Mouse (Mus musculus): ENCODE measurements around the gene Itih5. TPM values are rescaled to one million over a fixed set of nuclear protein-coding genes. Genes with fewer than 3 reads are reported as not detected.

Gene Itih5
- polyA plus RNA-seq, 1 experiment: not detected

DNA sequence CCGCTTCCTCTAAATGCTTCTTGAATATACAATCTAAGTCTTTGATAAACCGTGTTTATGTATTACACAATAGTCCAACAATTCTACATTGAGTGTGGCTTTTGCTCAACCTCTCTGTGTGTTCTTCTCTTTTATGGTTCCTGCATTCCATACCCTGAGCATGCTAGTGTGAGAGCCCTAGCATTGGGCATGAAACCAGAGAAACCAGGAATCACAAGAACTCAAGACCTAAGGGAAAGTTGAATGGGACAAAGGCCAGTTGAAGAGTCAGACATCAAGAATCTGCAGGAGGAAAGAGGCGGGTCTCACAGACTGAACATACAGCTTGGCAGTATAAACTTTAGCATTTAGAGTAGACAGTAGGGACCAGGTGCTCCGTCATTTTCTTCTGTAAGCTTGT is 68.5 kb downstream of the Itih5 start:
- H3K79me2 ChIP-seq (ENCODE audit: control insufficient read depth, insufficient read depth): no peaks in the 10 kb centered on the region
- H3K36me3 ChIP-seq (ENCODE audit: control insufficient read depth, insufficient read depth): no peaks in the 10 kb centered on the region
- no peak overlapping the region for H3K4me3 ChIP-seq (ENCODE audit: insufficient read depth, poor library complexity, severe bottlenecking)
- no peaks in the 10 kb centered on the region for H3K79me3 ChIP-seq (ENCODE audit: low read depth)
- no peak for TF ChIP-seq FOSL1 (IDR thresholded peaks at IDR 0.05; ENCODE audit: insufficient read depth, low read length, poor library complexity, severe bottlenecking)
- no peak for TF ChIP-seq MYOG (IDR thresholded peaks at IDR 0.05; ENCODE audit: control insufficient read depth, extremely low read depth, insufficient read length)
- no peak for TF ChIP-seq USF1 (IDR thresholded peaks at IDR 0.05; ENCODE audit: low read depth)
- no peak for TF ChIP-seq CEBPB (IDR thresholded peaks at IDR 0.05; ENCODE audit: low read depth)
- no peak for TF ChIP-seq CTCF (IDR thresholded peaks at IDR 0.05; ENCODE audit: control insufficient read depth, insufficient read depth, insufficient read length)
- no peak for TF ChIP-seq MYOD1 (IDR thresholded peaks at IDR 0.05; ENCODE audit: control insufficient read depth, insufficient read length, low read depth)
- TF ChIP-seq MAX (IDR thresholded peaks at IDR 0.05): no peak
- H3ac ChIP-seq (ENCODE audit: control insufficient read depth, insufficient read length, low read depth): no peak overlapping the region
- peaks cover 5% of the 10 kb centered on the region for H3K27me3 ChIP-seq (ENCODE audit: control insufficient read depth, insufficient read depth, insufficient read length)

- Histone ChIP-seq H3K36me3 (ENCODE audit: control insufficient read depth, insufficient read depth) (no peaks in the 10 kb centered on the region), H3K79me2 (ENCODE audit: control insufficient read depth, insufficient read depth) (no peaks in the 10 kb centered on the region), H3ac (ENCODE audit: control insufficient read depth, insufficient read length, low read depth) (no peak overlapping the region), H3K79me3 (ENCODE audit: low read depth) (no peaks in the 10 kb centered on the region), H3K4me3 (ENCODE audit: insufficient read depth, poor library complexity, severe bottlenecking) (no peak overlapping the region), H3K27me3 (ENCODE audit: control insufficient read depth, insufficient read depth, insufficient read length) (no peaks in the 10 kb centered on the region)
- TF ChIP-seq MYOD1 (IDR thresholded peaks at IDR 0.05; ENCODE audit: control insufficient read depth, insufficient read length, low read depth): no peak
- TF ChIP-seq MYOG (IDR thresholded peaks at IDR 0.05; ENCODE audit: control insufficient read depth, extremely low read depth, insufficient read length): no peak
- no peak for TF ChIP-seq FOSL1 (IDR thresholded peaks at IDR 0.05; ENCODE audit: insufficient read depth, low read length, poor library complexity, severe bottlenecking)
- no peak for TF ChIP-seq USF1 (IDR thresholded peaks at IDR 0.05; ENCODE audit: low read depth)
- TF ChIP-seq CTCF (IDR thresholded peaks at IDR 0.05; ENCODE audit: control insufficient read depth, insufficient read depth, insufficient read length): no peak
- no peak for TF ChIP-seq MAX (IDR thresholded peaks at IDR 0.05)
- TF ChIP-seq CEBPB (IDR thresholded peaks at IDR 0.05; ENCODE audit: low read depth): no peak
Observed at GRCm38 (mm10) chr2:10226907-10227306, 73.5 kb downstream of the Itih5 start.

DNA sequence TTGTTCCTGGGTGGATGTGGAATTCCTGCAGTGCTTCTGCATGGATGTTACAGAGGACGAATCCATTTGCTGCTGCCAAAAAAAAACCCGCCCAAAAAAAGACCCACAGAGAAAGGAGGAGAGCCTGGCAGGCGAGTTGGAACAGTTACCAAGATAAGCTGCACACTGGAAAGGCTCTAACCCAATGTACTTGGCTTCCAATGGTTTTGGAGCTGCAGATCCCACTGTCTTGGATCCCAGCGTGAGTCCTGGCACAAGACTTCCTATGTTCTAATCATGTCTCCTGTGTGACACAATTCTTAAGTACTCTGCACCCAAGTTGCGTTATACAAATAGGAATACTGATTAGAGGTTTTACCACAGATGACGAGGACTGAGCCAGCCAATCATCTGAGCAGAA is 78.6 kb downstream of the Itih5 start:
- H3K79me3 ChIP-seq (ENCODE audit: low read depth): no peaks in the 10 kb centered on the region
- H3K79me2 ChIP-seq (ENCODE audit: control insufficient read depth, insufficient read depth): no peaks in the 10 kb centered on the region
- H3K36me3 ChIP-seq (ENCODE audit: control insufficient read depth, insufficient read depth): no peaks in the 10 kb centered on the region
- TF ChIP-seq MAX (IDR thresholded peaks at IDR 0.05) (no peak), MYOD1 (IDR thresholded peaks at IDR 0.05; ENCODE audit: control insufficient read depth, insufficient read length, low read depth) (no peak), FOSL1 (IDR thresholded peaks at IDR 0.05; ENCODE audit: insufficient read depth, low read length, poor library complexity, severe bottlenecking) (no peak), CTCF (IDR thresholded peaks at IDR 0.05; ENCODE audit: control insufficient read depth, insufficient read depth, insufficient read length) (no peak), MYOG (IDR thresholded peaks at IDR 0.05; ENCODE audit: control insufficient read depth, extremely low read depth, insufficient read length) (no peak), USF1 (IDR thresholded peaks at IDR 0.05; ENCODE audit: low read depth) (no peak)
- no peak overlapping the region for H3ac ChIP-seq (ENCODE audit: control insufficient read depth, insufficient read length, low read depth)
- no peaks in the 10 kb centered on the region for H3K27me3 ChIP-seq (ENCODE audit: control insufficient read depth, insufficient read depth, insufficient read length)
- no peak overlapping the region for H3K4me3 ChIP-seq (ENCODE audit: insufficient read depth, poor library complexity, severe bottlenecking)

DNA sequence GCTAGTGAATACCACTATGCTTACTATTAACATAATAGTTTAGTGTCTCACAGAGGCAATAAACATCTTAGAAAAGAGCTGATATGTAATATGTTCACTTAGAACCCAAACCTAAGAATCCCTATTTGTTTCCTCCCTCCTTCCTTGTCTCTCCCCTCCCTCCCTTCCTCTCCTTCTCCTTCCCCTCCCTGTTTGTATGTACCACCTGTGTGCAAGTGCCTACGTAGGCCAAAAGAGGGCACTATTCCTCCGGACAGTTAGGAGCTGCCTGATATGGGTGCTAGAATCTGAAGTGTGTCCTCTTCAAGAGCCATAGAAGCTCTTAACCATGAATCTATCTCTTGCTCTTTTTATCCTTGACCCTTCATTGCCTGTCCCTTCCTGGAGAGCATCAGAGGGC is 83.2 kb downstream of the Itih5 start:
- no peak for TF ChIP-seq CTCF (IDR thresholded peaks at IDR 0.05; ENCODE audit: control insufficient read depth, insufficient read depth, insufficient read length)
- TF ChIP-seq USF1 (IDR thresholded peaks at IDR 0.05; ENCODE audit: low read depth): no peak
- no peak for TF ChIP-seq MYOG (IDR thresholded peaks at IDR 0.05; ENCODE audit: control insufficient read depth, extremely low read depth, insufficient read length)
- no peak for TF ChIP-seq CEBPB (IDR thresholded peaks at IDR 0.05; ENCODE audit: low read depth)
- TF ChIP-seq FOSL1 (IDR thresholded peaks at IDR 0.05; ENCODE audit: insufficient read depth, low read length, poor library complexity, severe bottlenecking): no peak
- no peak for TF ChIP-seq MYOD1 (IDR thresholded peaks at IDR 0.05; ENCODE audit: control insufficient read depth, insufficient read length, low read depth)
- no peak for TF ChIP-seq MAX (IDR thresholded peaks at IDR 0.05)
- no peaks in the 10 kb centered on the region for H3K79me3 ChIP-seq (ENCODE audit: low read depth)
- no peak overlapping the region for H3K4me3 ChIP-seq (ENCODE audit: insufficient read depth, poor library complexity, severe bottlenecking)
- no peak overlapping the region for H3ac ChIP-seq (ENCODE audit: control insufficient read depth, insufficient read length, low read depth)
- H3K36me3 ChIP-seq (ENCODE audit: control insufficient read depth, insufficient read depth): no peaks in the 10 kb centered on the region
- H3K79me2 ChIP-seq (ENCODE audit: control insufficient read depth, insufficient read depth): no peaks in the 10 kb centered on the region
- no peaks in the 10 kb centered on the region for H3K27me3 ChIP-seq (ENCODE audit: control insufficient read depth, insufficient read depth, insufficient read length)

DNA sequence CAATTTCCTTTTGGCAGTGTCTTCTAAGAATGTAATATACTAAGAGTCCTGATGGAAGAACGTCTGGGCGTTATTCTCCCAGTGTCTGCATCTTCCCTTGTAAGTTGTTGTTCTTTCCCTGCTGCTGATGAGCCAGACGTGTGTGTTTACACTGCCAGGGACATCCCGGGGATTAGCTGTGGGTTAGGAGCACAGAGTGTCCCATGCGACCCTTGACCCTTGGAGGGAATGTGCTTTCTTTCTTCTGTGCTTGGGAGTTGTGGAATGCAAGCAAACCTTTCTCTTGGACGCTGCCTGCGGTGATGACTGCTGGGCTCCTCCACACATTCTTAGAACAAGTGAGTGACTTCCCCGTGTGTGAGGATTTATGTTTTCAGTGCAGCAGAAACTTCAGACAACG is 89.6 kb downstream of the Itih5 start:
- Histone ChIP-seq H3K4me3 (ENCODE audit: insufficient read depth, poor library complexity, severe bottlenecking) (no peak overlapping the region), H3K36me3 (ENCODE audit: control insufficient read depth, insufficient read depth) (no peaks in the 10 kb centered on the region), H3ac (ENCODE audit: control insufficient read depth, insufficient read length, low read depth) (no peak overlapping the region), H3K79me2 (ENCODE audit: control insufficient read depth, insufficient read depth) (no peaks in the 10 kb centered on the region), H3K27me3 (ENCODE audit: control insufficient read depth, insufficient read depth, insufficient read length) (no peaks in the 10 kb centered on the region), H3K79me3 (ENCODE audit: low read depth) (no peaks in the 10 kb centered on the region)
- TF ChIP-seq FOSL1 (IDR thresholded peaks at IDR 0.05; ENCODE audit: insufficient read depth, low read length, poor library complexity, severe bottlenecking): no peak
- TF ChIP-seq MYOD1 (IDR thresholded peaks at IDR 0.05; ENCODE audit: control insufficient read depth, insufficient read length, low read depth): no peak
- no peak for TF ChIP-seq MYOG (IDR thresholded peaks at IDR 0.05; ENCODE audit: control insufficient read depth, extremely low read depth, insufficient read length)
- no peak for TF ChIP-seq CTCF (IDR thresholded peaks at IDR 0.05; ENCODE audit: control insufficient read depth, insufficient read depth, insufficient read length)
- no peak for TF ChIP-seq USF1 (IDR thresholded peaks at IDR 0.05; ENCODE audit: low read depth)
- no peak for TF ChIP-seq MAX (IDR thresholded peaks at IDR 0.05)
- TF ChIP-seq CEBPB (IDR thresholded peaks at IDR 0.05; ENCODE audit: low read depth): no peak

DNA sequence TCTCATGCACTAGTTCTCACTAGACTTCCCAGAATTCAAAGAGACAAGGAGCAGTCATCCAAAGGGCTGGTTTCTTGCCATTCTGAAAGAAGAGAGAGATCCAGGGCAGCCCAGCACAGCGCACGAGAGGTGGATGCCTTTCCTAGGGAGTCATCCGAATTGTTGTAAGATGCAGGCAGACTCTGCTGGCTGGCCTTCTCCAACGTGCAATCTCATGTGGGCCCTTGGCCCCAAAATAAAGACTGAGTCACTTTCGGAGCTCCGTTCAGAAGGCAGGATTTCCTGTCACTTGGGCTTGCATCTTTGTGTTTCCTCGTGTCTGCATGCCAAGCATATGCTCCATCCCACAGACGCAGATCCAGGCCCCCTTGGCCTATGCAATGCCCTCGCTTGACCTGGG is 97.1 kb downstream of the Itih5 start:
- no peaks in the 10 kb centered on the region for H3K27me3 ChIP-seq (ENCODE audit: control insufficient read depth, insufficient read depth, insufficient read length)
- no peaks in the 10 kb centered on the region for H3K79me2 ChIP-seq (ENCODE audit: control insufficient read depth, insufficient read depth)
- no peak overlapping the region for H3ac ChIP-seq (ENCODE audit: control insufficient read depth, insufficient read length, low read depth)
- TF ChIP-seq CTCF (IDR thresholded peaks at IDR 0.05; ENCODE audit: control insufficient read depth, insufficient read depth, insufficient read length): no peak
- no peaks in the 10 kb centered on the region for H3K79me3 ChIP-seq (ENCODE audit: low read depth)
- no peak overlapping the region for H3K4me3 ChIP-seq (ENCODE audit: insufficient read depth, poor library complexity, severe bottlenecking)
- no peaks in the 10 kb centered on the region for H3K36me3 ChIP-seq (ENCODE audit: control insufficient read depth, insufficient read depth)

Data from C2C12 (cell line).